Mouse (Mus musculus) left cerebral cortex, adult 2 months (tissue): ENCODE measurements around the gene 1700007K13Rik. TPM values are rescaled to one million over a fixed set of nuclear protein-coding genes. Genes with fewer than 3 reads are reported as not detected.

Experiments
- DNase-seq, 2 experiments: peaks; one replicate each; pipeline ENCODE4 v3.0.0; 2021 to 2022; ENCODE audit warnings: low spot score in 2 of 2, mixed read lengths in 1 of 2; ENCODE audit errors: extremely low spot score in 1 of 2
- H3K27ac ChIP-seq: fragments of 200-600 bp; 2 replicates; pipeline ENCODE4 v1.8.1; 2022
- H3K4me3 ChIP-seq: fragments of 200-600 bp; 2 replicates; pipeline ENCODE4 v1.8.1; 2022
- CTCF ChIP-seq: fragments of 200-600 bp; IDR thresholded peaks from 2 replicates; pipeline ENCODE4 v1.8.1; 2022; ENCODE audit warnings: antibody characterized with exemption, mild to moderate bottlenecking, moderate library complexity
- intact Hi-C: fragments of 180-260 bp; cut with DNase I; formaldehyde crosslinking; loops from one replicate; pipeline ENCODE4 v1.15.1; 2025
- total RNA-seq, 2 experiments: library from RNA; stranded (reverse); gene quantifications; 2 replicates each; pipeline ENCODE4 v1.2.3; 2021

1700007K13Rik gene
- total RNA-seq, 2 experiments from 2014 or later = 4.2 TPM

DNA sequence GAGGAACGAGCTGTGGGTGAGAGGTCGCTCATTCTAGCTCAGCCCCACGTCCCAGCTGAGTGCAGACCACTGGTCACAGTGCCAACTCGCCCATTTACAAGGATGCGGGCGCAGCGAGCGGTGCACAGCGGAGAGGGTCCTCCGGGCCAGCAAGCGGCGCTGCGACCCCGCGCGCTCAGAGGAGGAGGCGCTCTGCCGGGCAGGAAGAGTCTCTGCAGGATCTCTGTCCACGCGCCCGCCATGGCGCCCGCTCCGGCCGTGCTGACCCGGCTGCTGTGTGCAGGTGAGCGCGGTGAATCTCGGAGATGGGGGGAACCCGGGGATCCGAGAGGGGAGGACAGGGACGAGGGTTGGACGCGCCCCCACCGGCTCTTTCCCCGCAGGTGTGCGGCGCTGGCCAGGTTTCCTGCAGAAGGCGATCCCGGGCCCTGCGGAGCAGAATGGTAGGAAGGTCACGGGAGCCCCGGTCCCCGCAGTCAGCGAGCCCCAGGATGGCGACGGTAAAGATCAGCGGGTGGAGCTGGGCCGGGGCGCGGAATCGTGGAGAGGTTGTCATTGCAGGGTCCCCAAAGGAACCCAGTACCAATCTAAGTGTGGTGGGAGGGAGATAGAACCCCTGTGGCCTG is 1.8 kb upstream of the 1700007K13Rik start, which contains the start of gene Mrps2:
Gene Mrps2 (plus strand): TSS at position 207 of the 626 bp plus-strand sequence.
- TF ChIP-seq CTCF = peak; percentile 88
- Histone ChIP-seq H3K27ac (peak within 1 kb of the TSS; percentile 89), H3K4me3 (peak within 1 kb of the TSS; percentile 69)
- DNase-seq = peak; percentile 88
- intact Hi-C loops = loop anchor here (10.0 kb wide), 1 partner anchor 923 kb away; no protein-coding TSS in a partner anchor

DNA sequence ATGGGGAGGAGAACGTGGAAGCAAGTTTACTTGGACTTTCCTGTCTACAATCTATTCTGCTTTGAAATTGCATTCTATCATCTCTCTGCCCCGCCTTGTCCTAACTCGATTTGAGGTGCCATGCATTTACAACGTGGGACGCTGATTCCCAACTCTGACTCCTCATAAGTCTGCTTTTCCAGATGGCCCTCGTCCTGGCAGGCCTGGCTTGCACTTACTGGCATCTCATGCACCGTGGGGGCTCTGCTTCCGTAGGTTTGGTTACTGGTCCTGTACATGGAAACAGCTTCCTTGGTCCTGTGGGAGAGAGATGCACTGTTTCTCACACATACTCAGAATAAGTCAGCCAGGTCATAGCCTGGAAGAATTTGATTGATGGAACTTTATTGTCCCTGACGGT is 1.2 kb downstream of the 1700007K13Rik start:
- no peak for DNase-seq
- TF ChIP-seq CTCF = no peak
- Histone ChIP-seq H3K27ac (no peak overlapping the region), H3K4me3 (no peak overlapping the region)
- intact Hi-C loops = loop anchor here (2.0 to 10.0 kb wide), 2 partner anchors 694 to 920 kb away; no protein-coding TSS in a partner anchor

GRCm38 (mm10) chr2:28463919-28464318 is 2.2 kb downstream of the 1700007K13Rik start:
- peak; percentile 62 to 83 for DNase-seq
- Histone ChIP-seq H3K4me3 (no peak overlapping the region), H3K27ac (no peak overlapping the region)
- TF ChIP-seq CTCF = peak; percentile 90
- intact Hi-C loops = loop anchor here (2.0 to 10.0 kb wide), 2 partner anchors 693 to 919 kb away; no protein-coding TSS in a partner anchor

DNA sequence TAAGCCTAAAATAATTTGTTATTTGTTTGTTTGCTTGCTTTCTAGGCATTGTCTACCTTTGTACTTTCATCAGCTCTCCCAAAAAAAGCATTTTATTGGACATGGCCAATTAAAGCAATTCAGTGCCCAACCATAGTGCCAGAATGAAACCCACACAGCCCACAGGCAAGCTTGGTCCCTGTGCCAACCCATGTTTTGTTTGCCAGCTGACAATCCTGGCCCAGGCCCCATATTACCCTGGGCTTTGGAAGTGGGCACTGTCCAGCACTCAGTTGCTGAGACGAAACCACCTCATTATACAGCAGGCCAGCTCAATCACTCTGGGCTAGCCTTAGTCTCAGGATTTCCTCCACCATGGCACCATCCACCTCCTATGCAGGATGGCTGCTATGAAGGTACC is 9.5 kb downstream of the 1700007K13Rik start:
- no peak overlapping the region for H3K27ac ChIP-seq
- intact Hi-C loops = no loop called here
- no peak overlapping the region for H3K4me3 ChIP-seq
- TF ChIP-seq CTCF = no peak
- no peak for DNase-seq

- TF ChIP-seq CTCF = no peak
- H3K27ac ChIP-seq = no peak overlapping the region
- DNase-seq = no peak
- no peak overlapping the region for H3K4me3 ChIP-seq
- intact Hi-C loops = no loop called here
Measured at GRCm38 (mm10) chr2:28453539-28453938, 12.6 kb downstream of the 1700007K13Rik start.

DNA sequence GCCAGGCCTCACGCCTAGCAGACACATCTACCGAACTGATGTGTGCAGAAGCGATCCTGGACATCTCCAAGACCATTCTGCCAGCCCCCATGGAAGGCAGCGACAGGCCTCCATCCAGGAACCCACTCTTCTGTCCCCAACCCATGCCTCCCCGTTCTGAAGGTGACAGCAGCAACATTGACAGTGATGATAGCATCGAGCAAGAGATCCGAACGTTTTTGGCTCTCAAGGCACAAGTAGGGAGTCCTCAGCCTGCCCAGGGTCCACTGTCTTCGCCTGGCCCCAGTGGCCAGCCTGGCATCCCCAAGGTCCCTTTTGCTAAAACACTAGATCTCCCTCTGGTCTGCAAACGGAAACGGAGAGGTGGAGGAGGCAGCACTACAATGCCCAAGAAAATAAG is 14.5 kb downstream of the 1700007K13Rik start:
- intact Hi-C loops = no loop called here
- no peak for DNase-seq
- TF ChIP-seq CTCF = no peak
- Histone ChIP-seq H3K27ac (no peak overlapping the region), H3K4me3 (no peak overlapping the region)

- intact Hi-C loops = no loop called here
- Histone ChIP-seq H3K27ac (peak overlapping the region; percentile 81), H3K4me3 (peak overlapping the region; percentile 72)
- TF ChIP-seq CTCF = no peak
- DNase-seq = no peak
Measured at GRCm38 (mm10) chr2:28447315-28447670, 18.8 kb downstream of the 1700007K13Rik start.

- peak; percentile 54 to 65 for DNase-seq
- H3K4me3 ChIP-seq = peak within 1 kb of the TSS; percentile 72
- H3K27ac ChIP-seq = peak within 1 kb of the TSS; percentile 90
- intact Hi-C loops = no loop called here
- no peak for TF ChIP-seq CTCF
Measured at GRCm38 (mm10) chr2:28446515-28447314, 19.4 kb downstream of the 1700007K13Rik start, which contains the start of gene Ppp1r26. TSS of gene Ppp1r26 (plus strand) at chr2:28446800.

GRCm38 (mm10) chr2:28446181-28446514 is 20.0 kb downstream of the 1700007K13Rik start:
- DNase-seq = no peak
- TF ChIP-seq CTCF = no peak
- intact Hi-C loops = no loop called here
- peak overlapping the region; percentile 72 for H3K4me3 ChIP-seq
- peak overlapping the region; percentile 90 for H3K27ac ChIP-seq

- Histone ChIP-seq H3K4me3 (no peak overlapping the region), H3K27ac (no peak overlapping the region)
- no peak for DNase-seq
- intact Hi-C loops = no loop called here
- no peak for TF ChIP-seq CTCF
Measured at GRCm38 (mm10) chr2:28445082-28445481, 21.1 kb downstream of the 1700007K13Rik start.

DNA sequence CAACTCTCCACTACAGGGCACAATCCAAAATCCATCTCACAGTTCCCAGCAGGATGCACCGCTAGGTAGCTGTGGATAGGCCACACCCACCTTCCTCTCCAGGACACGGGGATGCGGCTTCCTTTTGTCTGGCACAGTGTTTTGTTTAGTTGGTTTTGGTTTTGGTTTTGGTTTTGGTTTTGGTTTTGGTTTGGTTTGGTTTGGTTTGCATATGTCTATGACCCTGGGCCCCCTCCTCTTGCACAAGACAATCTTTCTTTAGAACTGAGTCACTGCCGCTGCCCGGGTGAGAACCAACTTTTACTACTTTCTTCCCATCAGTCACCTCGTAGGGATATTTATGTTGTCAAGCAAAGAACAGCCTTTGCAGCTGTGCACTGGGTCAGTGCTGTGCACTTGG is 25.3 kb downstream of the 1700007K13Rik start:
- TF ChIP-seq CTCF = no peak
- no peak for DNase-seq
- Histone ChIP-seq H3K4me3 (no peak overlapping the region), H3K27ac (no peak overlapping the region)
- intact Hi-C loops = no loop called here

- Histone ChIP-seq H3K4me3 (no peak overlapping the region), H3K27ac (0 out of 2 replicates have a peak overlapping the region, but pooled peaks have one; percentile 24)
- intact Hi-C loops = no loop called here
- no peak for TF ChIP-seq CTCF
- DNase-seq = no peak
Measured at GRCm38 (mm10) chr2:28435401-28435800, 30.7 kb downstream of the 1700007K13Rik start.

DNA sequence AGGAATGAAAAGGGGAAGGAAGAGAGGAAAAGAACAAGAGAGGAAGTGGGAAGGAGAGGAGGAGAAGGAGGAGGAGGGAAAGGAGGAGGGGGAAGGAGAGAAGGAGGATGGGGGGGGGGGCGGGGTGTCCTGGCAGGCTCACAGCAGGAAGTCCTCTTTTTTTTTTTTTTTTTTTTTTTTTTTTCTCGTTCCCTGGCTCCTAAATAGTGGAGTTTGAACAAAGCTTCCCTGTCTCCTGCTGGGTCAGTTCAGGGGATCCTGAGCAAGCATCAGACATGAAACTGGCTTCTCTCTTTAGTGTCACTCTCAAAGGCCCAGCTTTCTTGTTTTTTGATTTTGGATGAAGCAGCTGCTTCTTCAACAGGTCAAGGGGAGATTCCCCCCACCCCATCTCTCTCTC is 32.6 kb downstream of the 1700007K13Rik start:
- Histone ChIP-seq H3K27ac (no peak overlapping the region), H3K4me3 (no peak overlapping the region)
- intact Hi-C loops = no loop called here
- DNase-seq = no peak
- no peak for TF ChIP-seq CTCF
